Mouse (Mus musculus) brain, embryonic 14.5 days (tissue): ENCODE data around the gene Dgkg.

Experiments
- CTCF ChIP-seq: fragments of 200-500 bp; IDR thresholded peaks from 2 replicates; pipeline ENCODE4 v1.5.1; 2012; ENCODE audit warnings: inconsistent platforms, mild to moderate bottlenecking, moderate library complexity, borderline replicate concordance; ENCODE audit not compliant: insufficient read depth, insufficient read length; ENCODE audit errors: extremely low read depth
- POLR2A ChIP-seq: fragments of 200-500 bp; IDR thresholded peaks from 2 replicates; pipeline ENCODE4 v1.6.1; 2012; ENCODE audit warnings: mild to moderate bottlenecking, inconsistent platforms, borderline replicate concordance; ENCODE audit not compliant: poor library complexity, insufficient read depth, insufficient read length, severe bottlenecking; ENCODE audit errors: extremely low read depth

DNA sequence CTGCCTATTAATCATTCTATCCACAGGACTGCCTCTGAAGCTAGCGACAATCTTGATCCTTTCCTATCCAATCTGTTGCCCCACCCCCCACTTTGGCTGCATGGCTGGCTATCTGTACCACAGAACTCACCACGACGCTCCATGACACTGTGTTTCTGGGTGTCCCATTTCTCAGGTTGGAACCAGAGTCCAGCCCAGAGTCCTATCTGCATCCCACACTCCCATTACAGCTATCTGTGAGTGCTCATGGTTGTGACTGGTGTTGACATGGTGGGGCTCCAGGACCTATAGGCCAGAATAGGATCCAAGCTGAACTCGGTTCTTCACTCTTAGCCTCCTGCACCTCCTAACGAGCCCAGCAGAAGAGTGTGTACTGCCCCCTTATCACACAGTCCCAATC, 107.7 kb downstream of the Dgkg start:
- TF ChIP-seq CTCF (no peak), POLR2A (no peak)
